ENCODE assay signal across 8 mouse cellular contexts in genomic region chr2:35108712-35109111, GRCm38 (mm10). TPM values are rescaled to one million over a fixed set of nuclear protein-coding genes. Genes with fewer than 3 reads are reported as not detected.
A peak's percentile ranks its signal among the peaks of the same experiment; 100 is the strongest.
DNase-seq lines count a peak whose midpoint lies in the region; ATAC-seq and TF ChIP-seq lines count a peak whose summit lies in the region.

No protein-coding gene starts in this region.

- H3K9ac ChIP-seq in CH12.LX (ENCODE audit: insufficient read depth, low read depth), result peak overlapping the region; percentile 51
- peak overlapping the region; percentile 64 for H3K9ac ChIP-seq in embryonic facial prominence, embryonic 14.5 days (ENCODE audit: low read depth, low read length)
- H3K9ac ChIP-seq in heart, postnatal 0 days (replicated peaks; ENCODE audit: low read depth, low read length), result peak overlapping the region; percentile 78
- peak overlapping the region; percentile 81 for H3K9ac ChIP-seq in lung, embryonic 15.5 days

- H3K9me3 ChIP-seq in CH12.LX (replicated peaks; ENCODE audit: low read length), result no peaks in the 10 kb centered on the region
- H3K9me3 ChIP-seq in embryonic facial prominence, embryonic 14.5 days (ENCODE audit: control insufficient read depth, low read length), result no peaks in the 10 kb centered on the region
- H3K9me3 ChIP-seq in heart, postnatal 0 days (replicated peaks; ENCODE audit: control insufficient read depth, low read length), result no peaks in the 10 kb centered on the region
- no peaks in the 10 kb centered on the region for H3K9me3 ChIP-seq in lung, embryonic 15.5 days

- TF ChIP-seq RAD21 in CH12.LX (IDR thresholded peaks at IDR 0.05; ENCODE audit: low read depth, low read length), result peak; percentile 77

- dilution Hi-C loops in CH12.LX (cut with MboI; ENCODE audit: extremely low pct_ligation_motif_present, extremely low pct_unique_long_range_greater_than_20kb, low sequenced_read_pairs), result no loop called here

- ATAC-seq in embryonic facial prominence, embryonic 14.5 days (ENCODE audit: low read depth), result peak; percentile 31
- peak; percentile 36; the same call in 1 of the 2 replicates for ATAC-seq in heart, postnatal 0 days (ENCODE audit: insufficient read depth, low read depth)
- peak; percentile 47; the same call in 1 of the 2 replicates for ATAC-seq in lung, embryonic 15.5 days (ENCODE audit: borderline replicate concordance, extremely low read depth, low FRiP score, low TSS enrichment)

- H3K79me2 ChIP-seq in CH12.LX (replicated peaks; ENCODE audit: control insufficient read depth, extremely low read depth, insufficient read depth, poor library complexity, severe bottlenecking), result peaks cover 31% of the 10 kb centered on the region

- H3K36me3 ChIP-seq in CH12.LX (replicated peaks in 1 of 2; ENCODE audit: control insufficient read depth in 1 of 2, insufficient read depth in 1 of 2, low read length in 1 of 2), result peaks cover 3 to 17% of the 10 kb centered on the region in 2 experiments
- no peaks in the 10 kb centered on the region for H3K36me3 ChIP-seq in embryonic facial prominence, embryonic 14.5 days (ENCODE audit: control insufficient read depth, insufficient read depth, low read length)
- no peaks in the 10 kb centered on the region for H3K36me3 ChIP-seq in heart, postnatal 0 days (replicated peaks; ENCODE audit: control insufficient read depth, insufficient read depth, low read length)
- H3K36me3 ChIP-seq in lung, embryonic 15.5 days, result no peaks in the 10 kb centered on the region

- in situ Hi-C loops in CH12.LX (cut with MboI; ENCODE audit: low pct_ligation_motif_present, low pct_unique_long_range_greater_than_20kb, low sequenced_read_pairs), result loop anchor here (5.0 to 25.0 kb wide), 3 partner anchors 56 to 321 kb away; partner anchors contain the start of genes Rabepk and Traf1

- DNase-seq in CH12.LX (ENCODE audit: extremely low read depth), result peak; percentile 86
- peak; percentile 78 for DNase-seq in adipocyte (ENCODE audit: low spot score)
- DNase-seq in embryonic facial prominence, embryonic 14.5 days (ENCODE audit: low spot score), result peak; percentile 73
- no peak for DNase-seq in heart, postnatal 0 days (ENCODE audit: low spot score)
- DNase-seq in layer of hippocampus, adult 2 months (ENCODE audit: low spot score in 2 of 2), result peak; percentile 23 to 38
- peak; percentile 65 for DNase-seq in thymus, postnatal 4 days

- peak overlapping the region; percentile 52 for H3K4me2 ChIP-seq in CH12.LX (ENCODE audit: insufficient read depth, low read depth, poor library complexity, severe bottlenecking)
- peak overlapping the region; percentile 58 for H3K4me2 ChIP-seq in embryonic facial prominence, embryonic 14.5 days (ENCODE audit: low read depth, low read length)
- peak overlapping the region; percentile 77 for H3K4me2 ChIP-seq in heart, postnatal 0 days (ENCODE audit: low read depth, low read length)
- peak overlapping the region; percentile 87 for H3K4me2 ChIP-seq in lung, embryonic 15.5 days

- H3K4me3 ChIP-seq in CH12.LX (replicated peaks in 1 of 3; ENCODE audit: low read depth in 2 of 3, low read length in 2 of 3, poor library complexity in 1 of 3), result peak overlapping the region; percentile 51 to 93 (median 66)
- H3K4me3 ChIP-seq in embryonic facial prominence, embryonic 14.5 days (ENCODE audit: low read depth, low read length), result peak overlapping the region; percentile 58
- peak overlapping the region; percentile 78 for H3K4me3 ChIP-seq in heart, postnatal 0 days (ENCODE audit: low read depth, low read length)
- peak overlapping the region; percentile 94 for H3K4me3 ChIP-seq in layer of hippocampus, adult 2 months
- H3K4me3 ChIP-seq in lung, embryonic 15.5 days, result peak overlapping the region; percentile 93
- H3K4me3 ChIP-seq in olfactory bulb, adult 2 months (ENCODE audit: insufficient read depth, low read depth, low read length), result peak overlapping the region; percentile 63

- no peaks in the 10 kb centered on the region for H3K27me3 ChIP-seq in CH12.LX (replicated peaks)
- no peaks in the 10 kb centered on the region for H3K27me3 ChIP-seq in embryonic facial prominence, embryonic 14.5 days (replicated peaks; ENCODE audit: control insufficient read depth, insufficient read depth, low read length)
- H3K27me3 ChIP-seq in heart, postnatal 0 days (ENCODE audit: control insufficient read depth, insufficient read depth, low read length), result no peaks in the 10 kb centered on the region
- no peaks in the 10 kb centered on the region for H3K27me3 ChIP-seq in lung, embryonic 15.5 days

- H3K4me1 ChIP-seq in CH12.LX (ENCODE audit: control insufficient read depth in 1 of 2, insufficient read depth in 2 of 2), result peaks cover 3 to 32% of the 10 kb centered on the region in 2 experiments
- no peaks in the 10 kb centered on the region for H3K4me1 ChIP-seq in embryonic facial prominence, embryonic 14.5 days (ENCODE audit: control insufficient read depth, insufficient read depth, low read length)
- H3K4me1 ChIP-seq in heart, postnatal 0 days (ENCODE audit: control insufficient read depth, insufficient read depth), result no peaks in the 10 kb centered on the region
- H3K4me1 ChIP-seq in lung, embryonic 15.5 days, result 0 out of 2 replicates have a peak, but pooled peaks cover 3% of the 10 kb centered on the region
- no peaks in the 10 kb centered on the region for H3K4me1 ChIP-seq in olfactory bulb, adult 2 months (ENCODE audit: control insufficient read depth, insufficient read depth, low read length)

- peak; percentile 24 to 83; a peak in 3 of 4 replicates for TF ChIP-seq CTCF in CH12.LX (conservative IDR thresholded peaks at IDR 0.05 in 1 of 2, IDR thresholded peaks at IDR 0.05 in 1 of 2; ENCODE audit: low read depth in 2 of 2, low read length in 2 of 2)
- TF ChIP-seq CTCF in heart, postnatal 0 days (IDR thresholded peaks at IDR 0.05; ENCODE audit: low read depth), result peak; percentile 56
- TF ChIP-seq CTCF in layer of hippocampus, adult 2 months (conservative IDR thresholded peaks at IDR 0.05), result peak; percentile 79
- TF ChIP-seq CTCF in olfactory bulb, adult 2 months (IDR thresholded peaks at IDR 0.05; ENCODE audit: insufficient read depth, low read depth, low read length), result no peak

- H3K27ac ChIP-seq in CH12.LX (ENCODE audit: insufficient read depth, low read depth), result peak overlapping the region; percentile 92
- H3K27ac ChIP-seq in embryonic facial prominence, embryonic 14.5 days (replicated peaks; ENCODE audit: low read depth, low read length), result peak overlapping the region; percentile 71; the same call in 1 of the 2 replicates
- H3K27ac ChIP-seq in heart, postnatal 0 days (ENCODE audit: low read depth), result peak overlapping the region; percentile 87
- H3K27ac ChIP-seq in layer of hippocampus, adult 2 months, result peak overlapping the region; percentile 95
- H3K27ac ChIP-seq in lung, embryonic 15.5 days, result peak overlapping the region; percentile 89
- 0 out of 2 replicates have a peak overlapping the region, but pooled peaks have one; percentile 38 for H3K27ac ChIP-seq in olfactory bulb, adult 2 months (ENCODE audit: insufficient read depth, low read depth, low read length)

- TF ChIP-seq POLR2A in CH12.LX (IDR thresholded peaks at IDR 0.05; ENCODE audit: low read depth, low read length), result no peak
- no peak for TF ChIP-seq POLR2A in olfactory bulb, adult 2 months (IDR thresholded peaks at IDR 0.05; ENCODE audit: insufficient read depth, low read depth, low read length)

- TF ChIP-seq EP300 in CH12.LX (IDR thresholded peaks at IDR 0.05; ENCODE audit: low read length), result no peak
- TF ChIP-seq EP300 in heart, postnatal 0 days (IDR thresholded peaks at IDR 0.05; ENCODE audit: low read depth), result no peak

- 26% methylated on average over 3 of the region's 3 CpGs for WGBS in embryonic facial prominence, embryonic 14.5 days
- 32% methylated on average over 3 of the region's 3 CpGs for WGBS in heart, postnatal 0 days
- WGBS in lung, embryonic 15.5 days, result 27% methylated on average over 3 of the region's 3 CpGs
- 18% methylated on average over 3 of the region's 3 CpGs for WGBS in olfactory bulb, adult 2 months

RNA-seq across cellular contexts. Expression of gene Cntrl, which starts 0.6 kb away (rescaled TPM):
- total RNA-seq in CH12.LX (2012; rRNA removed) (55.6 and 59.1 TPM in 2 replicates), CH12.LX (2014; rRNA removed) (64.5 and 66.3 TPM in 2 replicates)
- 64.5 and 69.7 TPM in 2 replicates for polyA plus RNA-seq in CH12.LX (2012; ENCODE audit: insufficient read length, low read depth)
- 21.8 and 23.7 TPM in 2 replicates for polyA plus RNA-seq in embryonic facial prominence, embryonic 14.5 days (2014; fragmentation: Nextera tagmentation; extraction: Ambion mirVana)
- total RNA-seq in heart, postnatal 0 days (2014; rRNA removed; ENCODE audit: low replicate concordance), result 5.8 and 17.7 TPM in 2 replicates
- polyA plus RNA-seq in heart, postnatal 0 days (2015; fragmentation: Nextera tagmentation; extraction: Ambion mirVana), result 8.6 and 9.1 TPM in 2 replicates
- total RNA-seq in layer of hippocampus, adult 2 months (2021), result 10 to 100 TPM in 1 of 2 experiments, 1 to 10 TPM in 1; 9.2 to 12.9 TPM
- polyA plus RNA-seq in lung, embryonic 15.5 days (2015; fragmentation: Nextera tagmentation; extraction: Ambion mirVana), result 25.5 and 26.3 TPM in 2 replicates
- polyA plus RNA-seq in olfactory bulb, adult 2 months (2012; ENCODE audit: insufficient read depth, insufficient read length, low replicate concordance, missing spikeins), result 331 TPM in 1 of 2 replicates, not detected in the other

RNA-seq across cellular contexts. Expression of gene AI182371, which starts 7.4 kb away (rescaled TPM):
- total RNA-seq in CH12.LX (2012; rRNA removed) (0.68 and 0.80 TPM in 2 replicates), CH12.LX (2014; rRNA removed) (0.31 and 0.56 TPM in 2 replicates)
- 0.74 and 0.90 TPM in 2 replicates for polyA plus RNA-seq in CH12.LX (2012; ENCODE audit: insufficient read length, low read depth)
- 0.46 TPM in 1 of 2 replicates, not detected in the other for polyA plus RNA-seq in embryonic facial prominence, embryonic 14.5 days (2014; fragmentation: Nextera tagmentation; extraction: Ambion mirVana)
- total RNA-seq in heart, postnatal 0 days (2014; rRNA removed; ENCODE audit: low replicate concordance), result 0.46 TPM in 1 of 2 replicates, not detected in the other
- 0.10 and 0.20 TPM in 2 replicates for polyA plus RNA-seq in heart, postnatal 0 days (2015; fragmentation: Nextera tagmentation; extraction: Ambion mirVana)
- total RNA-seq in layer of hippocampus, adult 2 months (2021), result under 1 TPM; 0.44 to 0.61 TPM
- 0.30 and 0.66 TPM in 2 replicates for polyA plus RNA-seq in lung, embryonic 15.5 days (2015; fragmentation: Nextera tagmentation; extraction: Ambion mirVana)
- not detected in 2 replicates for polyA plus RNA-seq in olfactory bulb, adult 2 months (2012; ENCODE audit: insufficient read depth, insufficient read length, low replicate concordance, missing spikeins)

RNA-seq across cellular contexts. Expression of gene Hc, which starts 47.5 kb away (rescaled TPM):
- 0.92 and 1.2 TPM in 2 replicates for total RNA-seq in CH12.LX (2012; rRNA removed)
- total RNA-seq in CH12.LX (2014; rRNA removed), result 0.72 and 0.74 TPM in 2 replicates
- polyA plus RNA-seq in CH12.LX (2012; ENCODE audit: insufficient read length, low read depth), result 0.91 and 1.1 TPM in 2 replicates
- not detected in 2 replicates for polyA plus RNA-seq in embryonic facial prominence, embryonic 14.5 days (2014; fragmentation: Nextera tagmentation; extraction: Ambion mirVana)
- total RNA-seq in heart, postnatal 0 days (2014; rRNA removed; ENCODE audit: low replicate concordance), result 0.04 TPM in 1 of 2 replicates, not detected in the other
- 0.12 TPM in 1 of 2 replicates, not detected in the other for polyA plus RNA-seq in heart, postnatal 0 days (2015; fragmentation: Nextera tagmentation; extraction: Ambion mirVana)
- not detected for total RNA-seq in layer of hippocampus, adult 2 months (2021)
- polyA plus RNA-seq in lung, embryonic 15.5 days (2015; fragmentation: Nextera tagmentation; extraction: Ambion mirVana), result 1.6 TPM in 2 replicates
- polyA plus RNA-seq in olfactory bulb, adult 2 months (2012; ENCODE audit: insufficient read depth, insufficient read length, low replicate concordance, missing spikeins), result not detected in 2 replicates

Comparison
In these comparisons a context has a peak if more than half of its experiments do, and no peak if none do; other contexts are left out.
1. H3K27ac ChIP-seq: peak in every context shown above with its lines; median percentile 95 in layer of hippocampus, adult 2 months; 92 in CH12.LX; 89 in lung, embryonic 15.5 days; 87 in heart, postnatal 0 days; 71 in embryonic facial prominence, embryonic 14.5 days; 38 in olfactory bulb, adult 2 months.